Mouse (Mus musculus) megakaryocyte, embryonic 14.5 days (primary cell): Measurements from ENCODE around the gene Pdik1l. TPM values are rescaled to one million over a fixed set of nuclear protein-coding genes. Genes with fewer than 3 reads are reported as not detected.
"Not testable (repeated sequence)": the region's sequence is repeated elsewhere in the genome, so short reads cannot be mapped to it uniquely, and the experiment has no call there.

ENCODE experiments used
- H3K27me3 ChIP-seq: replicated peaks from 2 replicates; pipeline ENCODE3; 2012; ENCODE audit warnings: inconsistent platforms
- H3K36me3 ChIP-seq: replicated peaks from 2 replicates; pipeline ENCODE3; 2012; ENCODE audit warnings: low read length, inconsistent platforms, mixed read lengths
- H3K4me1 ChIP-seq: 2 replicates; pipeline ENCODE4 v1.6.1; 2012; ENCODE audit warnings: inconsistent platforms
- H3K4me3 ChIP-seq: replicated peaks from 2 replicates; pipeline ENCODE3; 2012; ENCODE audit warnings: moderate library complexity, mild to moderate bottlenecking, inconsistent platforms
- H3K9me3 ChIP-seq: 2 replicates; pipeline ENCODE4 v1.6.1; 2012; ENCODE audit warnings: inconsistent platforms
- FLI1 ChIP-seq: IDR thresholded peaks from 2 replicates; pipeline ENCODE4 v1.6.1; 2012; ENCODE audit warnings: low read length, inconsistent platforms, mixed read lengths
- GATA1 ChIP-seq: IDR thresholded peaks from 3 replicates; pipeline ENCODE4 v1.6.1; 2012; ENCODE audit warnings: mixed read lengths, low read length, inconsistent platforms, borderline replicate concordance
- polyA plus RNA-seq: library from polyadenylated mRNA; stranded (reverse); fragments of >175 nt; gene quantifications from 2 replicates; pipeline ENCODE4 v1.2.3, GENCODE M21; 2012; ENCODE audit warnings: low replicate concordance; ENCODE audit not compliant: insufficient read depth

Gene Pdik1l
- polyA plus RNA-seq, 1 experiment, result 0.20 TPM

DNA sequence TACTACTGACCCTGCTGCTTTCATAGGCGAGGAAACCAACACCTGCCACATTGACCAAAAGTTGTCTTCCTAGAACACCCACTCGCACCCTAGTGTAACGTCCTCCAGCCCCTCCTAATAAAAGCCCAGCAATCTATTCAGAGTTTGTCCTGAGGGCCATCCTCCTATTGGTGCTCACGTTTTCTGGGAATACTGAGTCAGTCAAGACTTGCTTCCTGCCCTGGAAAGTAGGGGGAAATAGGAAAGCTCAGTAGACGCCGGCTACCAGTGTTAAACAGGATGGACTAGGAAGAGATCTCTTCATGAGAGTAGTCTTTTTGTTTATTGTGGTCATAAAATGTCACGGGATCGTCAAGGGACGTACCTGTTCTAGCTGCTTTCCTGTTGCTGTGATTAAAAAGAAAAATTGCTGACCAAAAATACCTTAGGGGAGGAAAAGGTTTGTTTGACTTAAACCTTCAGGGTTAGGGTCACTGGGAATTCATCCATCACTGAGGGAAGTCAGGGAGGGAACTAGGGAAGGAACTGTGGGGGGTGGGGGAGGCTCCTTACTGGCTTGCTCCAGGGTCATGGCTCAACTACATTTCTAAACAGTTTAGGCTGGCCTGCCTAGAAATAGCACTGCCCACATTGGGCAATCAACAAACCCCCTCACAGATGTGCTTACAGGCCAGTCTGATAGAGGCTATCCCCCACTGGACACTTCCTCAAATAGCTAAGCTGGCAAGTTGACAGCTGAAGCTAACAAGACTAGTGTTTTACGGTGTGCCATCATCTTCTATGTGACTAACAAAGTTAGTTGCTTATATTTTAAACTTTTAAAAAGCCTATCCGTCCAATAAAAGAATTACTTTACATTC is 932 bp upstream of the Pdik1l start:
- Histone ChIP-seq H3K4me3 (peak overlapping the region; percentile 99), H3K27me3 (peaks cover 8% of the 10 kb centered on the region)
- TF ChIP-seq FLI1 (no peak), GATA1 (no peak)

DNA sequence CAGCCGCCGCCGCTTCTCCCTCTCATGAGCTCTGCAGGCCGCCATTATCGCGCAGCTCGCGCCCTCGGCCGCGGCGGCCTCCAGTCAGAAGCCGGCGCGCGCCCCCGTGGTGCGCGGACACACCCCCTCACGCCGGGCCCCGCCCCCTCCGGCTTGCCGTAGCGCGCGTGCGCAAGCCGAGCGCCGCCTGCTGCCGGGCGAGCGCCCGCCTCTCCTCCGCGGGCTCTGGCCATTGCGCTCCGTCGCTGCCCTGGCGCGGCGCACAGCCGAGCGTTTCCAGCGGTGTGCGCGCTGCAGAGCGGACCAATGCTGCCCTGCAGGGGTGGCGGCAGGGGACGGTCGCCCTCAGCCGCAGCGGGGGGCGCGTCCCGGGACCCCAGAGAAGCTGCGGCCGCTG is 529 bp downstream of the Pdik1l start:
- Histone ChIP-seq H3K36me3 (peaks cover 26% of the 10 kb centered on the region), H3K4me1 (peaks cover 48% of the 10 kb centered on the region), H3K4me3 (peak overlapping the region; percentile 99), H3K9me3 (no peaks in the 10 kb centered on the region), H3K27me3 (no peaks in the 10 kb centered on the region)
- no peak for TF ChIP-seq GATA1
- TF ChIP-seq FLI1, result no peak

More for the DNA sequence above, 932 bp upstream of the Pdik1l start:
- H3K4me1 ChIP-seq, result peaks cover 56% of the 10 kb centered on the region
- no peaks in the 10 kb centered on the region for H3K9me3 ChIP-seq
- peaks cover 12% of the 10 kb centered on the region for H3K36me3 ChIP-seq

DNA sequence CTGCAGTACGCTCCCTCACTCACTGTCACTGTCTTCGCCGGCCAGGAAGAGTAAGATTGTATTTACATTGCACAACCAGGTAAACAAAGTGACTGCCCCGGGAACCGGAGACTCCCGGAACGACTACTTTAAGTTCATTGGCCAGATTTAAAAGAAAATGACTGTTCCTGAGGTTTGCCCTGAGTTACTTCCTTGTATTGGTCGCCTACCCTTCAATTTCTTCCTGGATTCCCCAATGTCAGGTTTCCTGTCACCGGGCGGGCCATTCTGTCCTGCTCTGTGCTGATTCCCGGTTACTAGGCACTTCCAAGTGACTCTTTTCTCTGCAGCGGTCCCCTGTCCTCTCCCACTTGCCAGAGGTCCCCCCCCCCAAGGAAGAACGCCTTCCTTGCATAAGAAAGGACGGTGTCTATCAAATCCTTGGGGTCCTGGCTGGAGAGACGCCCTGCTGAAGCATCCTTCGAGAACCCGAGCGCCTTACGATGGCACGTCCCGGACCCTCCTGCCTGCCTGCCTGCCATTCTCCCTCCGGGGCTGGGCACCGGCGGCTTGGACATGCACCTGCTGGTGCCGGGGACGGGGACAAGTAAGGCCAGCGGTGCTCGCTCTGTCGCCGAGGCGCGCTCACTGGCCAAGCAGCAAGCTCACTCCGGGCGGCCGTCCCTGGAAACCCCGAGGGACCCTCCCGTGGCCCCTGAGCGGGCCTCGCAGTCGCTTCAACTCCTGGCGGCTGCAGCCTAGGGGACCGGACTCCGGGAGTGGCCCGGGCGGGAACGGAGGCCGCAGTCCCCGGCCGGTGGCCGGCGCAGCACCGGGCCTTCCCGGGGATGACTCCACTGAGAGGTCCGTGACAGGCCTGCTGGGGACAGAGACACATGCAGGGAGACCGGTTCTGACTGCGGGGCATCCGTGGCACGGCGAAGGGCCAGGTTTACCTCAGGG is 1.2 kb downstream of the Pdik1l start:
- TF ChIP-seq FLI1 (no peak), GATA1 (no peak)
- H3K27me3 ChIP-seq, result no peaks in the 10 kb centered on the region
- peaks cover 33% of the 10 kb centered on the region for H3K36me3 ChIP-seq
- H3K4me3 ChIP-seq, result peak overlapping the region; percentile 99
- no peaks in the 10 kb centered on the region for H3K9me3 ChIP-seq
- H3K4me1 ChIP-seq, result peaks cover 48% of the 10 kb centered on the region

DNA sequence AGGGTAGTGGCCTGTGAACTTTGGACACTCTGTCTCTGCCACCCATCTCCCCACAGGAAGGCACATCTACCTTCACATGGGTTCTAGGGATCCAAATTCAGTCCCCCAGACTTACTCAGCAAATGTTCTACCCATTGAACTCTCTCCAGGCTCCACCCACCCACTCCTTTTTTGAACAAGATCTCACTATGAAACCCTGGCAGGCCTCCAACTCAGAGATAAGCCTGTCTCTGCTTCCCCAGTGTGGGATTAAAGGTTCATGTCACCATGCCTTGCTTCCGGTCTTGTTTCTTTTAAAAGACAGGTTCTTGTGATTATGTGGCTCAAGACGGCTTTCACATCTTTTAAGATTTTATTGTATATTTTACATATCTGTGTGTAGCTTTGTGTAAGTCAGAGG is 2.8 kb downstream of the Pdik1l start:
- peaks cover 47% of the 10 kb centered on the region for H3K4me1 ChIP-seq
- peaks cover 43% of the 10 kb centered on the region for H3K36me3 ChIP-seq
- no peaks in the 10 kb centered on the region for H3K9me3 ChIP-seq
- TF ChIP-seq FLI1 (no peak), GATA1 (no peak)
- peak overlapping the region; percentile 81 for H3K4me3 ChIP-seq
- no peaks in the 10 kb centered on the region for H3K27me3 ChIP-seq

DNA sequence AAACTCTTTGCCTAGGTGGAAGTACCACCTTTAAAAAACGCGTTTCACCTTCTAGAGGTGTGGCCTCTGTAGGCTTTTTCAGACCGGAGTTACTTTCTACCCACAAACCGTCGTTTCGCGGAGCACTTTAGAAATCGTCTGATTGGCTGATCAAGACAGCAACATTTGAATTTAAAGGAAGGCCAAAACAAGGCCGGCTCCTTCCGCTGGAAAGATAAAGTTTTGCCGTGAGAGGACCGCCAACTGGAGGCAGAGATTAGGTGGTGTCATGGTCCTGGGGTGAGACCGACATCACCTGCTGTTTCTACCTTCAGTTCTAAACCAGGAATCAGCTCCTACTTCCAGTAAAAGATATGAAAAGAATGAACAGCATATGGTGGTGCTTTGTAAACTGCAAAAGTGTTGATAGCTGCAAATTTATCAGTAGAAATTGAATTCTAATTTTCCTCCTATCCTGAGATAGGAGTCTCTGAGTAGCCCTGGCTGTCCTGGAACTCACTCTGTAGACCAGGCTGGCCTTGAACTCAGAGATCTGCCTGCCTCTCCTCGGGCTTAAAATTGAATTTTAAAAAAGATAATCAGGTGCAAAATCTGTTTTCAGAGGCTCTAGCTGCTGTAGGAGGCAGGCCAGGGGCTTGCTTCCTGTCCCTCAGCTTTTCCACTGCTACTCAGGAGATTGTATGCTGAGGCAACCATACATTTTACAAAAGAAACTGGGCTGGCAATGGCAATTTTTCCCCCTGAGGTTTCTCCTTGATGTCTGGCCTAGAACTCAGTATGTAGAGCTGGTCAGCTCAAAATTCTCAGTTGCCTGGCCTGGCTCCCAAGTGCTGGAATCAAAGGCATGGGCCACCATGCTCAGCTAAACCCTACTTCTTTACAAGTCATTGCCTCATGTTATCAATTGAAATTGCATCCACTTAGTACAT is 14.0 kb downstream of the Pdik1l start:
- Histone ChIP-seq H3K4me1 (peaks cover 22% of the 10 kb centered on the region), H3K9me3 (no peaks in the 10 kb centered on the region), H3K4me3 (peak overlapping the region; percentile 88), H3K27me3 (peaks cover 3% of the 10 kb centered on the region), H3K36me3 (peaks cover 36% of the 10 kb centered on the region)
- no peak for TF ChIP-seq GATA1
- no peak for TF ChIP-seq FLI1

DNA sequence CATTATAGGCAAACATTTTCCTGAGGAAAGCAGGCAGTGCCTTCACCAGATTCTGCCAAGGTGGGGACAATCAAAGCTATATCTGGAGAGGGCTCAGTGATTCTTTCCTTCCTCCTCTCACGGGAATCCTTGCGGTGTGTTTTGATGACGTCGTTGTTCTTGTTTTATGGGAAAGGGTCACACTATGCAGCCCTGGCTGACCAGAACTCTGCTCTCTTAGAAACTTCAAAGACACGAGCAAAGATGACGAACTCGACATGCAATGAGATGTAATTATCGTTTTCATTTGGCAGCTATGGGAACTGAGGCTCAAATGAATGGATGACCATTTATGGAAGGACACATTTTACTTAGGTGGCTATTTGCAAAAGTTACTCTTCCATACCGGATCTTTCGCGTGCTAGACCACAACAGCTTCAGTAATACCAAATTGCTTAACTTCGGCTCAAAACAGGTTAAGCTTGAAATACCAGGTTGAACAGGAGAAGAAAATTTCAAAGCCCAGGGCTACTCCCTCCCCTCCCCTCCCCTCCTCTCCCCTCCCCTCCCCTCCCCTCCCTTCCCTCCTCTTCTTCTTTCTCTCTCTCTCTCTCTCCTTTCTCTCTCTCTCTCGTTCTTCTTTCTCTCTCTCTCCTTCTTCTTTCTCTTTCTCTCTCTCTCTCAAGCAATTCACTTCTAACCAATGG is 14.8 kb downstream of the Pdik1l start:
- Histone ChIP-seq H3K36me3 (peaks cover 28% of the 10 kb centered on the region), H3K27me3 (peaks cover 3% of the 10 kb centered on the region), H3K9me3 (peaks cover 3% of the 10 kb centered on the region; the same call in 1 of the 2 replicates), H3K4me3 (peak overlapping the region; percentile 88), H3K4me1 (peaks cover 22% of the 10 kb centered on the region)
- TF ChIP-seq GATA1 (no peak), FLI1 (no peak)

DNA sequence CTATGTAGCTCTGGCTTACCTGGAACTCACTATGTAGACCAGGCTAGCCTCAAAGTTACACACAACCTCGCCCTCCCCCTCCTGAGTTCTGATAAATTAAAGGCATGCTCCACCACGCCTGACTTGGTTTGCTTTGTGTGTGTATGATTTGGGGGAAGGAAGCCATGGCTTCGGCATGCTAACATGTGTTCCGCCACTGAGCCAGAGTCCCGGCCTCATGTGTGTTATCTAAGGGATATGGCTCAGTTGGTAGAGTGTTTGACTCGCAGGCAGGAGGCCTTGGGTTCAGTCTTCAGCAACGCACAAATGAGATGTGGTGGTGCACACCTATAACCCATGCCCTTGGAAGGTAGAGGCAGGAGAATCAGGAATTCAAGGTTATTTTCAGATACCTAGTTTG is 15.7 kb downstream of the Pdik1l start:
- Histone ChIP-seq H3K36me3 (peaks cover 19% of the 10 kb centered on the region), H3K4me3 (no peak overlapping the region), H3K27me3 (peaks cover 3% of the 10 kb centered on the region), H3K4me1 (peaks cover 22% of the 10 kb centered on the region), H3K9me3 (peaks cover 3% of the 10 kb centered on the region; the same call in 1 of the 2 replicates)
- TF ChIP-seq FLI1 (no peak), GATA1 (no peak)

DNA sequence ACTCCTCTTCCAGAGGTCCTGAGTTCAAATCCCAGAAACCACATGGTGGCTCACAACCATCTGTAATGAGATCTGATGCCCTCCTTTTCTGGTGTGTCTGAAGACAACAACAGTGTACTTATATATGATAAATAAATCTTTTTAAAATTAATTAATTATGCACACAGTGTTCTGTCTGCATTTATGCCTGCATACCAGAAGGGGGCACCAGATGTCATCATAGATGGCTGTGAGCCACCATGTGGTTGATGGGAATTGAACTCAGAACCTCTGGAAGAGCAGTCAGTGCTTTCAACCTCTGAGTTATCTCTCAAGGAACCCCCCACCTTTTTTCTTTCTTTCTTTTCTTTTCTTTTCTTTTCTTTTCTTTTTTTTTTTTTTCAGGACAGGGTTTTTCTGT is 18.1 kb downstream of the Pdik1l start:
- not testable (repeated sequence) for H3K27me3 ChIP-seq, H3K36me3 ChIP-seq, H3K4me3 ChIP-seq, H3K9me3 ChIP-seq
- peaks cover 22% of the 10 kb centered on the region for H3K4me1 ChIP-seq
